Mouse (Mus musculus) B cell, adult 2 months (primary cell): ENCODE data around the gene Klhl7.
"Not testable (repeated sequence)": the region's sequence is repeated elsewhere in the genome, so short reads cannot be mapped to it uniquely, and the experiment has no call there.

Source experiments
- DNase-seq, 2 experiments: peaks; one replicate each; pipeline ENCODE4 v3.0.0; 2022

Gene Klhl7

DNA sequence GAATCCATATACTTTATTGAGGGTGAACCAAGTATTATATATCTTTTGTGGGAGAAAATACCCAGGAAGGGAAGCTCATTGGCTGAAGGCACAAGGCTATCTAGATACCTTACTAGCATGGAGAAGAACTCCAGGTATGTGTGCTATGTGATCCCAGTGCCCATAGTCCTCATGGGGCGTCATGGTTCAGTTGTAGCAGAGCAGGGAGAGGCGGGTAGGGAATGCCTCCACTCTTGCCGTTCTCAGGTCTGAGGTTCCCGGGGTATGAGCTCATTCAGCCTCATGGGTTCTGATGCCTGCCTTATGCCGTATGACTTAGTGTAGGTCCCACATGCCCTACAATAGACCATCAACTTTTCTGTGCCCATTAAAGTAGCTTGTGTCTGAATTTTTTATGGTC lies 4.5 kb upstream of the Klhl7 start:
- DNase-seq, result no peak

DNA sequence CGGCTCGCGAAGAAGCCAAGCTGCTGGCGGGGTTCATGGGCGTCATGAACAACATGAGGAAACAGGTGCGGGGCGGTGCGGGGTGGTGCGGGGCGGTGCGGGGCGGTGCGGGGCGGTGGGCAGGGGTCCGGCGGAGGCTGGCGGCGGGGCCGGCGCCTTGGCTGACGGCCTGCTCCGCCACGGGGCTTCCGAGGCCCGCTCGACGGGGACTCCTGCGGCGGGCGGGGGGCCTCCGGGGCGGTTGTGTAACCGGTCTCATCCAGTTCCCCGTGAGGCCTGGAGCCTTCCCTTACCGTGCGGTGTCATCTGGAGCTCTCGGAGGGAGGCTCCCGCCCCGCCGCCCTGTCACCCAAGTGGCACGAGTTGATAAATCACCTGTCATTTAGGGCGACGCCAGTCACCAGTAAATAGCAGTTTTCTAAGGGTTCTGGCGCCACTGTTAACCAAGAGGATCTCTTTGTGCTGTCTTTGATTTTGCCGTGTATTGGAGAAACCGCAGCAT lies 456 bp downstream of the Klhl7 start:
- peak; percentile 70 to 71 for DNase-seq

DNA sequence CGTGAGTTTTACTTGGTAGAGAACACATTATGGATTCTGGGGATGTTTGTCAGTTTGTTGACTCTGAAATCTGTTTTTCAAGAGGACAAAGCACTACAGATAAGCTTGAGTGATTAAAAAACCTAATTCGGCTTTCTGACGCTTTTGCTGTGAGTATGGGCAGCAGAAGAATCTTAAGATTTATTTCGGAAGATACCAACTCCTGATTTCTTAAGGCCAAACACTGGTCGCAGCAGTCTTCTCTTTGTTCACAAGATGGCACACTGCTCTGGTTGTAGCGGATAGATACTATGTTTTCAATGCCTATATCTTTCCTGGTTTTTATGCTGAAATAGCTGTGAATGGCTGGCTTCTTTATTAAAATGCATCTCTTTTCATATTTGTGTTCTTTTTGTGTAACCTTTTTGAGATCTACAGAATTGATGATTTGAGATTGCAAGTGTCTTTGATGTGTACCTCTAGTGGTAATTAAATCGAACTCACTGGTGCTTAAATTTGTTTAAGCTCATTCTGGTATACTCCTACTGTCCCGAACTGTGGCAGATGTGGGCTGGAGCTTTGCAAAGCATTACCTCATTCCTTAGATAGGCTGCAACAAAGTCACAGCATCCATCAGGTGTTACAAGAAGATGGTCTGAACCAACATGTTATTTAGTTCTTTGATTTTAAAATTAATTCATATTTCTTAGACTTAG lies 1.2 kb downstream of the Klhl7 start:
- DNase-seq, result peak in 1 of 2 experiments; percentile 13

DNA sequence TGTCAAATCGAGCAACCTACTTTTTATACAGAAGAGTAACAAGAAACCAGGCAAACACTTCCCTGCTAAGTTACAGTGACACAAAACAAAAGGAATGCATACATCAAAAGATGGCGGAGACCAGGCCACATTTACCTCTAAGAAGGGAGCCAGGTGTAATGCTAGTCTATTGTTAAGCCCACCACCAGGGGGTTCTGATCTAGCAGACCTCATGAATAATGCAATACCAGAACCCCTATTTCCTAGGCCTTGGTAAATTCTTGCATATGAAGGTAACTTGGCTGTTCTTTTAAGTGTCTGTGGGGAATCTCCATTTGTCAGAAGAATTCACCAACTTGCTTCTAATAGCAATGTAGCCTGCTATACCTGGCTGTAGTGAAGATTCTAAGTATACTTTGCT lies 2.8 kb downstream of the Klhl7 start:
- not testable (repeated sequence) for DNase-seq

DNA sequence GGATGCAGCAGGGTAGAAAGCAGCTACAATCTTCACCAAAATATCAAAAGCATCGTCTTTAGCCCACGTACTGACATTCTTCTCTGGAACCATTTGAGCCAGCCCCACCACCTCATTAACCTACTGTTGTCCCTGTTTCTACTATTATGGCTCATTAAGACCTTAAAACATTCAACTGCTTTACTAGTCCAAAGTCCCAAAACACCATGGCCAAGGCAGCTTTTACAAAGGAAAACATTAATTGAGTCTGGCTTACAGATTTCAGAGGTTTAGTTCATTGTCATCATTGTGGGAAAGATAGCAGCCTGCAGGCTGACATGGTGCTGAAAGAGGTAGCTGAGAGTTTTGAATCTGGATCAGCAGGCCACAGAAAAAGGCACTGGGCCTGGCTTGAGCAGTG lies 3.4 kb downstream of the Klhl7 start:
- no peak for DNase-seq

DNA sequence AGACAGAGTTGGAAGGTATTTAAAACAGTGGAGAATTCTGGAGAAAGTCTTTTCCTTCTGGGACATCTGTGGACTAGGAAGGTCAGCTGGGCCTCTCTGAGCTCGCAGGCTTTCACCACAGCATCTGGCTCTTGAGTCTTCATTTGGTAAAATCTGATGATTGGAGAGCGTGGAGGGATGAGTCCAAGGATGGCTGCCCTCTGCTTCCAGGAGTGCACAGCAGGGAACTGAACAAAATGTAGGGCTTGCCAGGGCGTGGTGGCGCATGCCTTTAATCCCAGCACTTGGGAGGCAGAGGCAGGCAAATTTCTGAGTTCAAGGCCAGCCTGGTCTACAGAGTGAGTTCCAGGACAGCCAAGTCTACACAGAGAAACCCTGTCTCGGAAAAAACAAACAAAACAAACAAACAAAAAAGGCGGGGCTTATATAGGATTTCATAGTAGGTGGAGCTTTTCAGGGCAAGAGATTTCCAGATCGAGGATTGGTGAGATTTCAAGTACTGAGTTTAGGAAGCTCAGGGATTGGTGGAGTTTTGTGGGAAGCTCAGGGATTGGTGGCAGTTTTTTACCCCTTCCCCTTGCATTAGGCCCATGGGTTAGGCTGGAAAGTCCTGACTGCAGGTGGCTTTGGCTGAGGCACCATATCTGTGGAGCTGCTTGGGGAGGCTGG lies 6.8 kb downstream of the Klhl7 start:
- no peak for DNase-seq

DNA sequence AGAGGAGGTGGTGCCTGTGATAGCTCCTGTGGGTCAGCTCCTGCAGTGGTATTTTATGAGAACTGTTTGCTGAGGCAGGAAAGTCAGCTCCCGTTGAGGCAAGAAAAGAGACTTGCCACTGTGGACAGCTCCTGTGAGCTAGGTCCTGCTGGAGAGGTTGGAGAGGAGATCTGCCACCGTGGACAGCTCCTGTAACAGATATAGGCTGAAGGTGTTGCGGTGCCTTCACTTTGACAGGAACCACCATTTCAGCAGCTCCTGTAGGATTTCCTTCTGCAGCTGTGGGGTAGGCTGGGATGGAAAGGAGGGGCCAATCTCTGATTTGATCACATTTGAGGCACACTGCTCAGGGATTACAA lies 7.3 kb downstream of the Klhl7 start:
- DNase-seq, result no peak

DNA sequence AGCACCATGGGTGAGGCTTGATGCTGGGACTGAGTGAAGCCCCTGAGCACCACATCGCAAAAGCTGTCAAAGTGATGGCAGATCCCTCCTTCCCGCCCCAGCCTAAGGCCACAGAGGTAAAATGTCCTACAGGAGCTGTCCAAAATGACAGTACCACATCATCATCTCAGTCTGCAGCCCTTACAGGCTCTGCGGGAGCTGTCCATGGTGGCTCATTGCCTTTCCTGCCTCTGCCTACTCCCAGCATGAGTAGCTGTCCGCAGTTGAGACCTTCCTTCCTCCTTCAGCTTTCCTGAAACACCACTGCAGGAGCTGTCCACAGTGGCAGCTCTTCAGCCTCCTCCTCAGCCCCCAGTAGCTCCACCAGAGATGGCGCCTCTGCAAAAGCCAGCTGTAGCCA lies 9.7 kb downstream of the Klhl7 start:
- DNase-seq, result peak; percentile 6 to 10

DNA sequence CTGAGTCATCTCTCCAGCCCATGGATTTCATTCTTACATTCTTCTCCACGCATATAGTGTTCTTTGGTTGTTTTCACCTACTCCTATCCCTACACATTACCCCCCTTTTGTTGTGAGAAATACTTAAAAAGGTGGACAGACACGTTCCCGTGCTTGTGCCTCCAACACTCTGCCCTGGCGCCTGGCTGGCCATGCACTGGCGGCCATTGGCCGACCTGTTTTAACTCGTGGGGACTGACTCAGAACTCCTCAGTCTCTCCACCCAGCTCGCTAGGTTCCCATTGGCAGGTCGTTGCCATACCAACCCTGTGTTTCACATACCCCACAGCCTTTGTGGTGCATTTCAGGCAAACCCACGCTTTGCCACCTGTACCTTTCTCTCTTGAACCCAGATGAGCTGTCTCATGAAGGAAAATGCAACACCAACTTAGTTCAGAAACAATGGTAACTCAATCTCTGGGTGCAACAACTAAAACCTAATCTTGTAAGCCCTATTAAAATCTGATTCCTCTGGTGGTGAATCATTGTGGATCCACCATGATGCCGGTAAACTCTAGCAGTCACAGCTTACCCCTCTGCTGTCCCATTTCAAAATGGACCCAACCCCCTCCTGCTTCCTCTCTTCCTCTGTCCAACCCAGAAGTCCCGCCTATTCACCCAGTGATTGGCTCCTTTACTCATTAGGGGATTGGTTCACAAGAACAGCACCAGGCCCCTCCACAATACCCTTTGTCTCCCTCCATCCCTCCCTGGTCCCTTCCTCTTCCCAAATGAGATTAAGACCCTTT lies 11.9 kb downstream of the Klhl7 start:
- DNase-seq, result no peak

DNA sequence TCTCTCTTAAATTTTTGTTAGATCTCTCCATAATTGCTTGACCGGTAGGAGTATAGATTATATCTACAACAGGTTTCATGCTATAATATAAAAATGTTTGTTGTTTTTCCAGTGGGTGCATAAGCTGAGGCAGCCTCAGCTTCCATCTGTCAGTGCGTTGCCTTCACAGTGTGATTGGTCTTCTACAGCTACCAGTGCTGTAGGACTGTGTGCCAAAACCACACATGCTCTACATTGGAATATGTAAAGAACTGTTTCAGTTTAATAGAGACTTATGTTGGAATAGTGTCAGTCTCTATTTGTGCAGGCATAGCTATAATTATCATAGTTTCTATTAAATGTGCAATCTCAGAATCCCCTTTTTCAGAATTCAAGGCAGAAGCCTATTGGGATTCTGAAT lies 21.8 kb downstream of the Klhl7 start:
- DNase-seq, result no peak

DNA sequence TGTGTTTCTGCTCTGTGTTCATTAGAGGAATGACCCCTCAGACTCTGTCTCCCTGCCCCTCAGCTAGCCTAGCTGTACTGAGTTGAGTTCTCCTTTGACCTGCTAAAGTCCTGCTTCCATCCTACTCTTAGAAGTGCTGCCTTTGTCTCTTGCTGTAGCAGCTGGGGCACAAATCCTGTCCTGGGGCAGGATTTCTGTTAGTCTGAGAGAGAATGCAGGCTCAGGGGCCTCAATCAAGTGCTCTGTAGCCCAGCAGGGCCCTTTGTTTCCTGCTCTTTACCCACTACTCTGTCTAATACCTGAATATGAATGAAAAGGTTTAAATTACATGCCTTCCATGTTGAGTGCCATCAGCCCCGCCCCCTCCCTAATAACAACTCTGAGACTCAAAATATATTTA lies 23.8 kb downstream of the Klhl7 start:
- DNase-seq, result no peak

DNA sequence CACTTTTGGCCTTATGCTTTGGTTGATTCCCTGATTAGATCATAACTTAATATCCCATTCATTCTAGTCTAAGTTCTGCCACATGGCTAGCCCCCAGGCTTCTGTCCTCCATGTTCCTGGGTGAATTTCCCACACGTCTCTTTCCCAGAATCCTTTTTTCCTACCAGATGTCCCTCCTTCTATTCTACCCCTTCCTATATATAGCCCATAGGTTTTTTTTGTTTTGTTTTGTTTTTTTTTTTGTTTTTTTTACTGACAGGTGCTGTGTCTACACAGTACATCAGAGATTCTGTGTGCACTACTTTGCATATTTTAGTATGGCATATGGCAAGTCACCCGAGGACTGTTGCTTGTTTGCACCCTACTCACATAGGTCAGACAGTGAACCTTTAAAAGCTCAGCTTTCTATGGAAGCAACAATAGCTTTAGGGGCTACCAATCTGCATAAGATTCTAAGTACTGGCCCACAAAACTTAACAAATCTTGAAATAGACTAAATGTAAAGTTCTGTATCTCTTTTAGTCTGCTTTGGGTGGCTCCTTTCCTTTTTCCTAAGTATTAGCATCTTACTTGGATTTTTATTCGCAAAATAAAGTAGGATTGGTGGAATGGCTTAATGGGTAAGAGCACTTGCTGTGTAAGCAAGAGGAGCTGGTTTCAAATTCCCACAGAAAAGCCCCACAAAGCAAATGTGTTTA lies 24.3 kb downstream of the Klhl7 start:
- no peak for DNase-seq

DNA sequence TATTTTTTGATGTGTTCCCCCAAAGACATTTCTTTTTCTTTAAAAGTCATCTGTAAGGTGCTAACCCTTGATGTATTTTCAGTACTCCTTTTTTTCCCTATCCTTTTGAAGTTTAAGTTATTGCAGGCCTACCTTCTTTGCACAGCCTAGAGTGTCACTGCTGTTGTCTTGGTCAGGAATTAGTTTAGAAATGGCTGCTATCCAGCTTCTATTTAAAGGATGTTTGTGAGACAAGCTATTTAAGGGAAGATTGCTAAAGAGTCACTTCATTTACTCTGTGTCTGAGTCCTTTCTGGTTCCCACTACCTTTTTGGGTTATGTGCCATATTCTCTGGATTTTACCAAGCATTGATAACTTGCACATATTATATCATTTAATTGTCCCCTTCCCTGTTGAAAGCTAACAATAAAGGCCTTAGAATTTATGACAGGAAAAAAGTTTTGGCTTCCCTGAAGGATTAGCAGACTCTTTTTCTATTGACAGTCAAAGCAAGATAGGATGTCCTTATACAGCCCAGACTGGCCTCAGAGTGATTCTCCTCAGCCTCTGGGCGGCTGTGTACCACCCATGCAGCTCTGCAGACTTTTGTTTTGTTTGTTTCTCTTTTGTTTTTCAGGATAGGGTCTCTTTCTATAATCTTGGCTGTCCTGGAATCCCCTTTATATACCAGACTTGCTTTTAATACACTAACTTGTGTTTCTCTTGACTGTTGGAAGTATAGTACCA lies 25.7 kb downstream of the Klhl7 start:
- DNase-seq, result no peak

DNA sequence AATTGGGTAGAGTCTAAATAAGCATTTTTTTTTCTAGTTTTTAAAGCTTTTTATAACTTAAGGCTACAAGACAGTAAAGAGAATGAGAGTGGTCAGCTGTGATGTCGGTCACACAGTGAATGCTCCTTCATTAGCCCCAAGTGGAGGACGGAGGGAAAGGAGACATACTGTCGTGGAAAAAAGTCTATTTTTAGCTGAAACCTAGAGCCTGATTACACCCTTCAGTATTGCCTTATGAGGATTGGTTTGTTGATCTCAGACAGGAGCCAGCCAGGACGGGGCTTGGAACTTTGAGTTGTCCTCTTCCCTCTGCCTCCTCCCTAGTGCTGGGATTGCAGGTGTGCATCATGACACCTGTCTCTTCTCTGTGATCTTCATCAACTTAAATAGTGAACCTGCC lies 26.6 kb downstream of the Klhl7 start:
- DNase-seq, result no peak

DNA sequence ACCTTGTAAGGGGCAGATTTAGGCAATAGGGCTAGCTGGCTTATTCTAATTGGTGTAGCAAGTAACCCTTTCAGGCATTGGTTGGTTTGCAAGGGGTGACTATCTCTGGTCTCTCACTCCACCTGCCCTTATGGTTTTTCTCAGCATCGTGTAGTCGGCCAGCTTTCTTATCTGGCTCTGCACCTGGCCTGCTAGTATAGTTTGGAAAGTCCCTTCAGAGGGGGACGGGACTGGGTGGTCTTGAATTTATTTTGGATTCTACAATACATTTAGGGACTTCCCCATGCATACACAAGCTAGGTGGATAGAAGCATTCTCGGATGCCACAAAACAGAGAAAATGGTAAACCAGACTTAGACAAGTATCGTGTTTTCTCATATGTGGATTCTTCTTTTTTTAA lies 46.6 kb downstream of the Klhl7 start:
- DNase-seq, result no peak

DNA sequence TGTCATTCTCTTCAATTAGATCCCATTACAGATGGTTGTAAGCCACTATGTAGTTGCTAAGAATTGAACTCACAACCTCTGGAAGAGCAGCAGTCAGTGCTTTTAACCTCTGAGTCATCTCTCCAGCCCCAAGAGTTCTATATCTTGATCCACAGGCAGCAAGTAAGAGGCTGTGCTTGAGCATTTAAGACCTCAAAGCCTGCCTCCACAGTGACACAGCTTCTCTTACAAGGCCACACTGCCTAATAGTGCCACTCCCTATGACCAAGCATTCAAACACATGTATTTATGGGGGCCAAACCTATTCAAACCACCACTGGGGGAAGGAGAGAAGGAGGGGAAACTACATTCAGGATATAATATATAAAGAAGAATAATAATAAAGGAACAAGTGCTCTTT lies 51.8 kb downstream of the Klhl7 start:
- no peak for DNase-seq

DNA sequence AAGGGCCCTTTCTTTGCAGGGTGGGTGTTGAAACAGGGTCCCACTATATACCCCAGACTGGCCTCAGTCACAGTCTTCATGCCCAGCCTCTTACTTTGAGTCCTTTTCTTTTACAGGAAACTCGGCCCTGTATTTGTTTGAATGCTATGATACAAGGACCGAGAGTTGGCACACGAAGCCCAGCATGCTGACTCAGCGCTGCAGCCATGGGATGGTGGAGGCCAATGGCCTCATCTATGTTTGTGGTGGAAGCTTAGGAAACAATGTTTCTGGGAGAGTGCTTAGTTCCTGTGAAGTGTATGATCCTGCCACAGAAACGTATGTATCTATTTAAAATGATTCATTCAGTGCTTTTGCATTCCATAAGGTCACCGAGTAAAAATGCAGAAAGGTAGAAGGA lies 56.4 kb downstream of the Klhl7 start:
- no peak for DNase-seq

DNA sequence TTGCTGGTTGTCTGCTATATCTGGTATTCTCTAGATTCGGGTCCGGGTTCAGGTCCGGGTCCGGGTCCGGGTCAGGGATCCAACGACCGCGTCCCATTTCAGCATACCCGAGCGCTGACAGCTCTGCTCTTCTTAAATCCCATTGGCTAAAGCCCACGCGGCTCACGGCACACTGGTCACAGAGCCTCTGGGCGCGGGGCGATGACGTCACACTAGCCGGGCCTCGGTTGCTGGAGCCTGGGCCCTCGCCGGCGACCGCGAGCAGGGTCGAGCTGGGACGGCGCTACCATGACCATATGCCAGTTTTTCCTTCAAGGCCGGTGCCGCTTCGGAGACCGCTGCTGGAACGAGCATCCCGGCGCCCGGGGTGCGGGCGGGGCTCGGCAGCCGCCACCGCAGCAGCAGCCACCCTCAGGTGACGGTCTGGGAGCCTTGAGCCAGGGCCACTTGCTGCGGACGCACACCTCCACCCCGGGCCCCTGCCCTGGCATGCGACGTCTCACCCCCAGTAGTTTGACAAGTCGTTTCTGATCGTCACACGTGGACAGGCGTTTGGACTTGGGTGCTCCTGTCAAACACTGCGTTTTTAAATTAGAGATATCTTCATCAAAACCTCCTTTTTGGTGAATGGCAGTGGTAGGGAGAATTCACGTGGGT lies 64.5 kb downstream of the Klhl7 start, which contains the start of gene Nupl2:
Gene Nupl2 (plus strand): TSS at position 175 of the 657 bp plus-strand sequence.
- peak; percentile 95 for DNase-seq

DNA sequence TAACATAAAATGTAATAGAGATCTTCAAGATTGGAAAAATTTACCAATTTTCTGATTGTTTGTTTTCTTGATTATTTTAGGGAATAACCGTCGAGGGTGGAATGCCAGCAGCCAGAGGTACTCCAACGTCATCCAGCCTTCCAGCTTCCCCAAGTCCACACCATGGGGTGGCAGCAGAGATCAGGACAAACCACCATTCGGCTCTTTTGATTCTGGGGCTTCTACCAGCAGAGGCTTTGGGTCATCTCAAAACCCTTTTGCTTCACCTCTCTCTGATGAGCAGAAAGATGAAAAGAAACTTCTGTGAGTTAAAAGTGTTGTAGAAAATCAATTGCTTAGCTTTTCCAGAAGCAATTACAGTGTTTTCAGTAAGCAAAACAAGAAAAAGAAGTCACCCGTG lies 66.9 kb downstream of the Klhl7 start:
- no peak for DNase-seq

DNA sequence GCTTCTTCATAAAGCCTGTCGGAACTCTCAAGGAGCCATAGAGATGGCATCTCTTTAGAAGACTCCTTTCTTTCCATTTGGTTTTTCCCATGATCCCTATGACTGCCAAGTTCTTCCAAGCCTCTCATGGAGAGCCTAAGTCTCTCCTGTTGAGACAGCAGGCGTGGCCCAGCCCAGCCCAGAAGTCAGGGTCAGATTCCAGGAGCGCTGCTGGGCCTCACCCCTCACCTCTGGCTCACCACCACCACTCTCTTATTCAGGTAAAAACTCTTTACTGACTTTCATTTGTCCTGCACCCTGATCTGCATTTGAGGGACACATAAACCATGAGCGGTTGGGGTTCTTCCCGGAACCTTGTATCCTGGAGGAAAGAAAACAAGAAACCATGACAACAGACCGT lies 69.5 kb downstream of the Klhl7 start:
- no peak for DNase-seq

DNA sequence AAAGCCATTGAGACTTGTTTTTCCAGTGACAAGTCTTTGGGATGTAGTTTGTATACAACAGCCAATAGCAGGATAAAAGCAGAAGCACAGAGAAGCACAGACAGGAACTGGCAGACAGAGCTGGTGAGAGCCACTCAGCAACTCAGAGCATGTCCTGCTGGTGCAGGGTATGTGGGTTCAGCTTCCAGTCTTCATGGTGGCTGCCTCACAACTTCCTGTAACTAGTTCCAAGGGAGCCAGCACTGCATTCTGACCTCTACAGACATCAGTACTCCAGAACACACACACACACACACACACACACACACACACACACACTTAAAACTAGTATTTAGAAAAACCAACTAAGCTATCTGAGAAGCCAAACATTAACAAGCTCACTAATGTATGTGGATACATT lies 71.7 kb downstream of the Klhl7 start:
- DNase-seq, result no peak
